Mouse (Mus musculus): ENCODE results near the gene Isg15.

The Isg15 gene

DNA sequence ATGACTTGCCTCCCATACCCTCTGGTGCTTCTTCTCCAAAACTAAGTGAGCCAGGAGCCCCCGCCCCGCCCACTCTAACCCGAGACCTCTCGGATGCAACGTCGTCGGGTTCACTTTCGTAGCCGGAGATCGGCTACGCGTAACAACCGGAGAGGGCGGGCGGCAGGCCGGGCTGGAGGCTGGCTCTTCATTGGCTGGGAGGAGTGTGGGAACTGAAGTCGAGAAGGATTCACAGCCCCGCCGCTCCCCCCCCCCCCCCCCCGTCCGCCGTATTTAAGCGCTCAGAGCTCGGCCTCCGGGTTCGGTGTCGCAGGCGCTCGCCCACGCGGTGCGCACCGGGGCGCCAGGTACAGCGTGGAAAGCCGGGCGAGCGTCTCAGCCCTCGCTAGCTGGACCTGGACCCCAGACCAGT, 2.4 kb upstream of the Isg15 start, which contains the start of gene AW011738:
Gene AW011738, plus strand, starts transcription at position 304 of the 412 bp plus-strand sequence.
- peak; percentile 85 for DNase-seq (ENCODE audit: low spot score)

DNA sequence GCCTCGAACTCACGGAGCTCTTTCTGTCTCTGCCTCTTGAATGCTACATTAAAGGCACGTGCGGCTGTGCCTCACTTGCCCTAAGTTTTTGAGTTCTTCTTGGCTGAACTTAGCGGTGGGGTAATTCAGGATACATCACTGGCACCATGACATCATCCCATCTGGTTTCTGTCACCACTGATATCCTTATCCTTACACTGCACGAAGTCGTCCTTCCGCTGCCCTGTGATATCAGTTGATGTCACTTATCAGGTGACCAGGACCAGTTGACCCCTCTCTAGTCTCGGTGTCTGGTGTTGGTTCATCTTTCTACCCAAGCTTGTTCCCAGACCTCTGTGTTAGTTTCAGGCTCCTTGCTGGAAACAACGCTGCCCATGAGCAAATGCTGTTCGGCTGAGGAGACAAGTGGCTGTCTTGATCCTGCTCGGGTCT, 1.9 kb upstream of the Isg15 start:
- DNase-seq (ENCODE audit: low spot score): no peak

GRCm38 (mm10) chr4:156197829-156198205, 2.8 kb downstream of the Isg15 start:
- DNase-seq (ENCODE audit: low spot score): peak; percentile 96

GRCm38 (mm10) chr4:156197131-156197828, 3.3 kb downstream of the Isg15 start, which contains the start of gene Agrn:
Gene Agrn, minus strand, starts transcription at chr4:156197488.
- DNase-seq (ENCODE audit: low spot score): no peak

DNA sequence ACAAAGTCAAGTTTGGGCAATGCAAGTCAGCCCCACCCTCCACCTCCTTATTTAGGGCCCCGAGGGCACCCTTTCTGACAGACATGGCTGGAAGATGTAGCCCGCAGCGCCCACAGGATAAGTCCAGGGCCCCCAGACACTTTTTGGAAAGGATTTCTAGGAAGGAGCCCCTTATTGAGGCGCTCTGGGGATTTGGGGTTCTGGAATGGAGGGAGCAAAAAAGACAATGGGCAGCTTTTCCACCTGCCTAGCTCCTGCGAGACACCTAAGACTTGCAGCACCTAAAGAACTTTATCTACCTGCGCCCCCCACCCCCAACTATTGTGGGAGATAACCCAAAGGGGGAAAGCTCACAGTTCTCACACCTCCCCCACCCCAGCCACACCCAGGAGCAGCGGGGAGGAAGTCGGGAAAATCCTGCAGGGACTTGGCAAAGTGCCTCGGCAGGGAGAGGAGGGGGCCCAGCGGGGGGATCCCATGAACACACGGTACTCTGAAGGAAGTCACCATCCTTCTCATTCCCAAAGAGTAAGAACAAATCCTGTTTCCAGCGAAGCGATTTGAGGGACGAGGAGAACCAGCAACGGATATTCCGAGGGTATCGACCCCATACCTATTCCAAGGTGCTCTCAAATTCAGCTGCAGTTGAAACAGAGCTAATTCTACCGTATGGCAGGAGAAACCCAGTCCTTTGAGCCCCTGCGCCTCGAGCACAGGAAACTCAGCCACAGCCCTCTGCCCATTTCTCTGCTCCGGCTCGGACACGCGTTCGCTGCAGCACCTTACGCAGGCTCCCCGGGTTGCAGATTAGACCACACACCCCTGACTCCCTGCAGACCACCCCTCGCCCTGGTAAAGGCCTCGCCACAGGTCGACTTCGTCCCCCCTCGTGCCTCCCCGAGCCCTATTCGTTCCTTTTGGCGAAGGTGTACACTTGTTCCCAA, 4.4 kb downstream of the Isg15 start:
- DNase-seq (ENCODE audit: low spot score): peak; percentile 47

DNA sequence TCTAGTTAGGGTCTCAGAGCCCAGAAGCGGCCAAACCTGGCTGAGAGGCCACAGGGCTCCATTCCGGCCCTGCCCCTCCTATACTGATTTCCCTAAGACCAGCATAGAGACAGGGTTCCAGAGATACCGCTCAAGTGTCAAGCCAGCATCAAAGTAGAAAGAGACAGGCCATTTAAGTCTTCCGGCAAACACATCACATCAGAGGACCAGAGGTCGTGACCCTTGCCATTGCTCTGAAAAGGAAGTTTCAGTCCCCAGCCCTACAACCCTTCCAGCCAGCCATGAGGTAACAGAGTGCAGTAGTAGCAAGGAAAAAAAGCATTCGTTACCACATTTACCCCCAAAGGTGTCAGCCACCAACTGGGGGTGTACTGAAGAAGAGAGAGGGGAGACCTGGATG, 6.3 kb downstream of the Isg15 start:
- DNase-seq (ENCODE audit: low spot score): peak; percentile 60

- no peak for DNase-seq (ENCODE audit: low spot score)
These were observed 6.7 kb downstream of the Isg15 start for GRCm38 (mm10) chr4:156193906-156194305.

DNA sequence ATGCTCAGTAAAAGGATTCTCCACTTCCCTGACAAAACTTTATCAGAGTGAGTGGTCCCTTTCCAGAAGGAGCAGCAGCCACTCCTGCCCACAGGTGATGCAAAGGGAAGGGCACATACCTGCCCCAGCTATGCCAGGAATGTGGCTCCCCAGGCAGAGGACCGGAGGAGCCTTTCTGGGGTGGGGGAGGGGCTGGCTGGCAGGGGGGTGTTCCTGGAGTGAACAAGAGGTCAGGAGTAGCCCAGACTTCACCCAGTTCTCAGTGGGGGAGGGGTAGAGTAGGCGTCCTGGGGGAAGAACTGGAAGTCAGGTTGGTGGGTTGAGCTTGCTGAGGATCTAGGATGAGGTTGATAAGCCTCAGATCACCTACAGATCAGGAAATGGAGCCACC, 7.4 kb downstream of the Isg15 start:
- no peak for DNase-seq (ENCODE audit: low spot score)

DNA sequence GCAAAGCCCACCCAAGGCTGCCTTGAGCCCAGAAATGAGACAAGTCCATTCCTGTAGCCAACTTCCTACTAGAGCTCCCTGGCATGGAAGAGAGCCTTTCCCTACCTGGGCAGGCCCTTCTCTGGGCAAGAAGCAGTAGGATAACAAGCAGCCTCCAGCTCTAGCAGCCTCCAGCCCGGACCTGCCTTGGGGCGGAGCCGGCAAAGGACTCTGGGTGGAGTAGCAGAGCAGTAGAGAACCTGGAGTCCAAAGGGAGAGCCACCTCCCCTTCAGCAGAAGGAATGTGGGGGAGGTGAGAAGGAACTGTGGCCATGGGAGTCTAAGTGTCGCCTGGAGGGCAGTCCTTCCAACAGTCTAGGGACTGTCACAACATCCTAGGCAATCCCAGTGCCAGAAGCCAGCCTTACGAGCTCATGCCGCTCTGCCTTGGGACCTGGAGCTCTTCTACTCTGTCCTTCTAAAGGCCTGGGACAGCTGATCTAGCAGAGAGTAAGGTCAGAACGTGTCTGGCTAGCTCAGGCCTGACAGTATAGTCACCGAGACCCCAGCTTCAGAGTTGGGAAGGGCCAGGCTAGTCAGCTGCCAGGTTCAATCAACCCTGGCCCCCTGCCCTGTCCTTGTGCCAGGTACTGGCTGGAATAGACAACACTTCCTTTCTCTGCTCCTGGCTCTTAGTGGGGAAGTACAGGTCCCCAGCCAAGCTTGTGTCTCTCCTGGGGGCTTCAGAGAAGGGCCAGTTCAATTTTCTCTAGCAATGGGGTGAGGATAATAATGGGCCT, 8.0 kb downstream of the Isg15 start:
- no peak for DNase-seq (ENCODE audit: low spot score)

GRCm38 (mm10) chr4:156188811-156189323, 11.8 kb downstream of the Isg15 start:
- peak; percentile 77 for DNase-seq (ENCODE audit: low spot score)

DNA sequence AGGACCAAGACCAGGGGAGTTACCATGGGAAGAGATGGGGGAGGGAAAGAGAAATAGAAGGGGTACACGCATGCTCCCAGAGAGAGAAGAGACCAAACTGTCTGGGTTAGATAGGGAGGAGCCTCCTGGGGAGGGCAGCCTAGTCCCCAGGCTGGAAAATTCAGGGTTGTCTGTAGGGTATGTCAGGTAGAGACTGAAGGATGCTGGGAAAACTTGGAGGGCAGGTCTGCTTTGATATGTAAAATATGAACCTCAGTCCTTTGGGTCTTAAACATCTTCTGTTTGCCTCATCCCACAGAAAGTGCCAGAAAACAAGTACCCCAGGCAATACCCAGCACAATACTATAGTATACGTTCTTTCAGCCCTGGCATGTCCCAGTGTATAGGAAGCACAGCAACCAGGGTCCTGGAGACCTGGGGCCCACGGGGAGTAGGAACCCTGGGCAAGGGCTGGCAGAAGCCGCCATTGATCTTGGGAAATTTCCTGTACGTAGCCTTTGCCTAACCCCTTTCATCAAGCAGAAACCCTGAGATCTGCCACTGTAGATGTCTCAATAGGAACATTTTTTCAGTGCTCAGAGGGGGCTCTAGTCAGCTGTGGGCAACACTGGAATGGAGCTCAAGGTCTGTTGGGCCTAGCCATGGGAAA, 12.3 kb downstream of the Isg15 start:
- no peak for DNase-seq (ENCODE audit: low spot score)

DNA sequence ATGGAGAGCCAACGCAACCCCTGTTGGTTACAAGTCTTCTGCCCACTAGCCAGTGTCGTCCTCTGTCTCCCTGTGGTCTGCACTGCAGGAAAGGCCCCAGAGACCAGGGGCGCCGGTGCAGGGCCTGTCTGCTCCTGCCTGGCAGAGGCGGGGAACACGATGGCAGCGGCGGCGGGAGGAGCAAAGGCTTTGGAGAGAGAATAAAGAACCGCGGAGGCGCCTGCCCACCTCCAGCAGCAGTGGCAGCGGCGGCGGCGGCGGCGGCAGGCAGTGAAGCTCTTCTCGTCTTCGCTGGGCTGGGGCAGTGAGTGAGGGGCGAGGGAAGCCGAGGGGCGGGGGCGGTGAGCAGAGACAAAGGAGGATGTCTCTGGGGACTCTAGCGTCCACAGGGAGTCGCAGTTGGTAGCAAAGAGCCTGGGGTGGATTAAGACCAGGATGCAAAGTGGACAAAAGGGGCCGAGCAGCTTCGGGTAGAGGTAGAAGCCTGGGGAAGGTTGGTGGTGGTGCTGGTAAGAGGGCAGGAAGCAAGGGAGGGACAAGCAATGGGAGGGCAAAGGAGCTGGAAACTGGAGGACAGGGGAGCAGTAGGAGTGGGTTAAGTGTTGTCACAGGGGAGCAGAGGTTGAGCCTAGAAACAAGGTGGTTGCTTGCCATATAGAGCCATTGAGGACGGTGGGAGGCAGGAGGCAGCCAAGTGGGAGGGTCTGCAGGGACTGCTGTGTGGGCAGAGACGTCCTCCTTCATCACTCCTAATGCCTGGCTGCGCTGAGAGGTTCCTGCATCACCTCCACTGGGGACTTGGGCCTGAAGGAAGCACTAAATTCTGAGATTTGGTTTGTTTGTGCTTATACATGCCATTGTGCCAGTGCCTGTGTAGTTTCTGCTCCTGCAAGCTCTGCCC, 14.4 kb downstream of the Isg15 start:
- peak; percentile 72 for DNase-seq (ENCODE audit: low spot score)

DNA sequence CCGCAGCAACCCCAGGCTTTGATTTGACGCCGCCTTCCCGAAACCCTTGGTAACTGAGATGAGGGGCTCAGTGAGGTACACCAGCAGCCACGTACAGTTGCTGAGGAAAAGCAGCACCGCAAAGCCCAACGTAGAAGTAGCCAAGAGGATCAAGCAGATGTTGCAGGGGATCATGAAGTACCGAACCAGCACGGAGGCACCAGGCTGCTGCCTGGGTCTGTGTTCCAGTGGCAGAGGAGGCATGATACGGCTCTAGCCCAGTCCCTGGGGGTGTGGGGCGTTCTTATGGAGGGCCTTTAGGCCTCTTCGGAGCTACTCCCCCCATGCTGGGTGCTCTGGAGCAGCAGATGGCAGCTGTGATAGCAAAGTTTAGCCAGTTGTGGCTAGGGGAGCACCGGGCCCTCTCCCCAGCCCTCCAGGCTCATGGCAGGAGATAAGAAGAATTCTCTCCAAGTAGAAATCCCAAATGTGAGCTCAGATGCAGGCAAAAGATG, 15.1 kb downstream of the Isg15 start:
- DNase-seq (ENCODE audit: low spot score): no peak

DNA sequence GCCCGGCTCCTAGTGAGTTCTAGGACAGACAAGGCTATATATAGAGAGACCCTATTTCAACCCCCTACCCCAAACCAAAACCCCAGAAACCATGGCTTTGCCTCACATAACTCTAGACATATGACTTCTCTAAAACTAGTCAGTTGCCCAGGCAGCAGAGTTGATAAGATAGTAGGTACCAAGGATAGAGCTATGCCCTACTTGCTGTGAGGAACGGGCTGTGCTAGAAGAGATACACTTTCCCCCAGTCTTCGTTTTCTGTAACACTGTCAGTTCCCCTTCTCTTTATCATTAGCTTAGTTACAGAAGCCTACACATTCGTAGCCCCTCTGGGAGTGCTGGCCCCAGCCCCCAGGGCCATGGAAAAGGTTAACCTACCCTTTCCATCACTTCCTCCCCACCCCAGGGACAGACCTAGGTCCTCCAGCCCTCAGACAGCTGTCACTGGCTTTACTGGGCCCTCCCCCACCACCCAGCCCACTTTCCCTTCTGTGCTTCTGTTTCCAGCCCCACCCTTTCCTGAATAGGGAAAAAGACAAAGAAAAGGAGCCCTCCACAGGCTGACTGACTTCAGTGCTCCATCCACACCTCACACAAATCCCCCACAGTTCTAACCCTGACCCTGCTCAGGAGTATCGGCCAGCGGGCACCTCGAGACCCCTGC, 16.2 kb downstream of the Isg15 start:
- DNase-seq (ENCODE audit: low spot score): no peak

DNA sequence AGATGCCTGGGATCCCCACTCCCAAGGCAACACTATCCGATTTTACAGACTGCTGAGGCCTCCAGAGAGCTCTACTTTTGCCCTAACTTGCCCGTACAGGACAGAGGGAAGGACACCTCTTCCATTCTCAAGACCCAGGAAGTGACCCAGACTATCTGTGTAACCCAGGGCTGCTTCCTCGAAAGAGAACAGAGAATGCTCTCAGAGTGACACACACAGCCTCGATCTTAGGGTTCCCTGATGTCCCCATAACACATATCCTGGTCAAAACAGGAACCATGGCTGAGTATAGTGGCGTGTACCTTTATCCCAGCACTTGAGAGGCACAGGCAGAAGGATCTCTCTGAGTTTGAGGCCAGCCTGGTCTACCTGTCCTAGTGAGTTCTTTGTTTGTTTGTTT, 16.9 kb downstream of the Isg15 start:
- no peak for DNase-seq (ENCODE audit: low spot score)

GRCm38 (mm10) chr4:156177630-156178029, 23.0 kb downstream of the Isg15 start:
- DNase-seq (ENCODE audit: low spot score): no peak

DNA sequence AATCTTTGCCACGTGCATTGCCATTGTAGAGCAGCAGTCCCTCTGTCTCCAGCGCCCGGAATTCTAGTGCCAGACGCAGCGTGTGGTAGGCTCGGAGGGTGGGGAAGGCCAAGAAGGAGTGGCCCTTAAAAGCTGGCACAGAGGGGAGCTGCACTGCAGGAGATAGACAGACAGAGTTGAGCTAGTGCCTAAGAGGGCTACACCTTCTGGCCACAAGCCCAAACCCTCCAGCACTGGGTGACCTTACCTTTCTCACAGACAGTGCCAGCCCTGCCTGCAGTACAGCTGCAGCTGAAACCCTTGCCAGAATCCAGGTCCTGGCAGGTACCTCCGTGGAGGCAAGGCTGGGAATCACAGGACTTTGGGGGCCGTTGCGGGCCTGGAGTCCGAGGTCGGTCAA, 28.8 kb downstream of the Isg15 start:
- no peak for DNase-seq (ENCODE audit: low spot score)

GRCm38 (mm10) chr4:156169129-156169528, 31.5 kb downstream of the Isg15 start:
- no peak for DNase-seq (ENCODE audit: low spot score)

GRCm38 (mm10) chr4:156168611-156169010, 32.0 kb downstream of the Isg15 start:
- no peak for DNase-seq (ENCODE audit: low spot score)

DNA sequence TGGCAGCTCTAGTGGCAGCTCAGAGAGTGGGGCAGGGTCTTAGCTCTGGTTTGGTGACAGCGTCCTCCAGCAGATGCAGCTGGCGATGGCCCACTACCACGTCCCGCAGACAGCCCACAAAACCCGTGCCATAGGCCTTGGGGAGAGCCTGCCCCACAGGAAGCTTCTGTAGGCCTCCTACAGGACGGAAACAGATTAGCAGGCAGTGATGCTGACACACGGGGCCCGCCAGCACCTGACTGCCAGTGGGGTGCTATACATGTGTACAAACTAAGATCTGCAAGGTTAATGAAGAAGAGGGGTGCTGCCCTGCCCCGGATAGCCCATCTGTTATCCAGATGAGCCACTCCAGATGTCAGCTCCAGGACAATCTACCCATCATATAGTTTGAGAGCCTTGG, 34.1 kb downstream of the Isg15 start:
- DNase-seq (ENCODE audit: low spot score): no peak

Measured in embryo, embryonic 10.5 days (tissue).